Mouse (Mus musculus) forebrain, embryonic 11.5 days (tissue): ENCODE data around the gene Clec16a. TPM values are rescaled to one million over a fixed set of nuclear protein-coding genes. Genes with fewer than 3 reads are reported as not detected.

Experiments
- ATAC-seq: fragments of 200-750 bp; cut with Nextera tagmentation; replicated peaks from 2 replicates; pipeline ENCODE4 v1.8.0; 2017; ENCODE audit warnings: moderate TSS enrichment; ENCODE audit not compliant: low FRiP score
- DNase-seq: peaks from one replicate; pipeline ENCODE4 v3.0.0-alpha.2; 2017; ENCODE audit warnings: low spot score
- H3K27ac ChIP-seq: fragments of 300-500 bp; sonication (generic); 2 replicates; pipeline ENCODE4 v1.5.1; 2014; ENCODE audit warnings: low read depth, low read length
- H3K27me3 ChIP-seq: fragments of 300-500 bp; sonication (generic); 2 replicates; pipeline ENCODE4 v1.6.1; 2014; ENCODE audit warnings: mild to moderate bottlenecking, low read length, mixed read lengths; ENCODE audit not compliant: control insufficient read depth, insufficient read depth
- H3K36me3 ChIP-seq: fragments of 300-500 bp; sonication (generic); 2 replicates; pipeline ENCODE4 v1.6.1; 2014; ENCODE audit warnings: mild to moderate bottlenecking, low read length, moderate library complexity, mixed read lengths; ENCODE audit not compliant: control insufficient read depth, insufficient read depth
- H3K4me1 ChIP-seq: fragments of 300-500 bp; sonication (generic); replicated peaks from 2 replicates; pipeline ENCODE4 v1.6.1; 2014; ENCODE audit warnings: low read length, mixed read lengths; ENCODE audit not compliant: control insufficient read depth, insufficient read depth
- H3K4me2 ChIP-seq: fragments of 300-500 bp; sonication (generic); 2 replicates; pipeline ENCODE4 v1.6.1; 2014; ENCODE audit warnings: low read depth, mild to moderate bottlenecking, low read length, moderate library complexity, mixed read lengths; ENCODE audit not compliant: severe bottlenecking
- H3K4me3 ChIP-seq: fragments of 300-500 bp; sonication (generic); 2 replicates; pipeline ENCODE4 v1.5.1; 2014; ENCODE audit warnings: low read depth, low read length
- H3K9ac ChIP-seq: fragments of 300-500 bp; sonication (generic); 2 replicates; pipeline ENCODE4 v1.6.1; 2014; ENCODE audit warnings: low read length
- H3K9me3 ChIP-seq: fragments of 300-500 bp; sonication (generic); 2 replicates; pipeline ENCODE4 v1.6.1; 2016; ENCODE audit warnings: low read length, mixed read lengths; ENCODE audit not compliant: control insufficient read depth
- WGBS: fragments of 180-500 bp; shearing (Covaris S2); extraction: QIAGEN DNeasy Blood & Tissue Kit; methylation state at CpG from one replicate; pipeline ENCODE4 v1.1.7; 2014; 5-methylcytosine and 5-hydroxymethylcytosine counted together
- polyA plus RNA-seq: library from polyadenylated mRNA; unstranded; fragments of >200 nt; fragmentation: Nextera tagmentation; extraction: Ambion mirVana; gene quantifications from 2 replicates; pipeline ENCODE4 v1.2.1, GENCODE M21; 2014

Gene Clec16a
- polyA plus RNA-seq, 1 experiment from 2014 or later: 44.6 TPM

- Histone ChIP-seq H3K4me1 (no peaks in the 10 kb centered on the region), H3K27ac (no peak overlapping the region), H3K4me3 (no peak overlapping the region), H3K9me3 (no peaks in the 10 kb centered on the region), H3K27me3 (no peaks in the 10 kb centered on the region), H3K9ac (no peak overlapping the region), H3K4me2 (no peak overlapping the region), H3K36me3 (no peaks in the 10 kb centered on the region)
- WGBS: 65% methylated on average over 12 of the region's 12 CpGs
- ATAC-seq (no peak), DNase-seq (no peak)
These were observed 120.1 kb downstream of the Clec16a start for GRCm38 (mm10) chr16:10664921-10665894.

DNA sequence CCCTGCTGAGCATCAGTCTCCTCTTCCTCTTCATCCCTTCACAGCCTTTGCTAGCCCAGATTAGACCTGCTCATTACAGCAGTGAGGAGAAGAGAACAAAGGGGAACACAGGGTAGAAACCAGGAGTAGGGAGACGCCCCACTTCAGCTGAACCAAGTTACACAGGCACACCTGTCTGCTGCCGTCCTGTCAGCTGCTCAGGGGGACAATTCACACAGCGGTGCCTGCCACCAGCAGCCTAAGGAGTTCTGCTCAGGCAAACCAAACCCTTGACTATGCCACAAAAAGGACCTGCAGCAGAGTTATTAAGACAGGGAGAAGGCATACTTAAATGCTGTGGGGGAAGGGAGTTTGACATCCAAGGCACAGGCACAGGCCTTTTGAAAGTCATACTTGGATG is 121.6 kb downstream of the Clec16a start:
- DNase-seq (no peak), ATAC-seq (no peak)
- no peak overlapping the region for H3K9ac ChIP-seq
- H3K27me3 ChIP-seq: no peaks in the 10 kb centered on the region
- H3K4me3 ChIP-seq: no peak overlapping the region
- H3K27ac ChIP-seq: no peak overlapping the region
- H3K36me3 ChIP-seq: no peaks in the 10 kb centered on the region
- H3K9me3 ChIP-seq: no peaks in the 10 kb centered on the region
- WGBS: 70% methylated on average over 3 of the region's 3 CpGs
- no peak overlapping the region for H3K4me2 ChIP-seq
- no peaks in the 10 kb centered on the region for H3K4me1 ChIP-seq

- no peaks in the 10 kb centered on the region for H3K27me3 ChIP-seq
- DNase-seq (no peak), ATAC-seq (no peak)
- H3K4me1 ChIP-seq: no peaks in the 10 kb centered on the region
- H3K4me3 ChIP-seq: no peak overlapping the region
- 82% methylated on average over 8 of the region's 8 CpGs for WGBS
- H3K27ac ChIP-seq: no peak overlapping the region
- H3K9me3 ChIP-seq: no peaks in the 10 kb centered on the region
- no peak overlapping the region for H3K4me2 ChIP-seq
- no peak overlapping the region for H3K9ac ChIP-seq
- no peaks in the 10 kb centered on the region for H3K36me3 ChIP-seq
These were observed 123.3 kb downstream of the Clec16a start for GRCm38 (mm10) chr16:10668453-10668852.

DNA sequence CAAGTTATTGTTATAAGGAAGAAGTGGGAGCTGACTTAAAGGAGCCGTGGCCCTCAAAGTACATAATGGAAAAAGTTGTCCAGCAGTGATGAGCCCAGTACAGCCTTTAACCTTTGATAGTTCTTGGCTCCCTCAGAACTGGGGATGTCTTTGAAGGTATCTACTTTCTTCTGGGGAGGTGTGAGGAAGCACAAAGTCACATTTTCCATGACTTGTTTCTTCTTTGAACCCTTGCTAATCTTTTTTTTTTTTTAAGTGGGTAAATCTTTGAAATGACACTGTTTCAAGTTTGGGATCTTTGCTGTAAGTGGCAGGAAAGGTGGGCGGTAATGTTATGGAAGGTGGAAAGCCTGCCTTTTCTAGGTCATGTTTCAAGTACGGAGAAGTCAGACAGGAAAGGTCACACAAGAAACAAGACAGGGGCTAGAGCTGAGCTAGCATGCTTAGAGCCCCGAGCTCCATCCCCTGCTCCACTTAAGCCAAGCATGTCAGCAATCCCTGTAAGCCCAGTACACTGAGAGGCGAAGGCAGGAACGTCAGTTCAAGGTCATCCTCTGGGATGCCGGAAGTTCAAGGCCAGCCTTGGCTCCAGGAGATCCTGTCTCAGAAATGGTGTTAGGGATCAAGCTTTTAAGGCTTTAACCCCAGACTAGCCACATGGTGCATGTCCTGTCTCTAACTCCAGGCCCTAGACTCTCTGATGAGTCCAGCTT is 124.0 kb downstream of the Clec16a start:
- DNase-seq: no peak
- no peaks in the 10 kb centered on the region for H3K36me3 ChIP-seq
- H3K4me2 ChIP-seq: no peak overlapping the region
- H3K27me3 ChIP-seq: no peaks in the 10 kb centered on the region
- H3K27ac ChIP-seq: no peak overlapping the region
- no peak overlapping the region for H3K4me3 ChIP-seq
- H3K4me1 ChIP-seq: no peaks in the 10 kb centered on the region
- no peak for ATAC-seq
- H3K9ac ChIP-seq: no peak overlapping the region
- WGBS: 88% methylated on average over 7 of the region's 7 CpGs
- no peaks in the 10 kb centered on the region for H3K9me3 ChIP-seq

- WGBS: 74% methylated on average over 3 of the region's 3 CpGs
- H3K27me3 ChIP-seq: no peaks in the 10 kb centered on the region
These were observed 124.8 kb downstream of the Clec16a start for GRCm38 (mm10) chr16:10669936-10670335.

GRCm38 (mm10) chr16:10672490-10672889 is 127.4 kb downstream of the Clec16a start:
- ATAC-seq (no peak), DNase-seq (no peak)
- H3K4me1 ChIP-seq: no peaks in the 10 kb centered on the region
- no peak overlapping the region for H3K4me3 ChIP-seq
- no peaks in the 10 kb centered on the region for H3K9me3 ChIP-seq
- no peak overlapping the region for H3K9ac ChIP-seq
- no peaks in the 10 kb centered on the region for H3K36me3 ChIP-seq
- no peak overlapping the region for H3K27ac ChIP-seq
- no peak overlapping the region for H3K4me2 ChIP-seq
- H3K27me3 ChIP-seq: no peaks in the 10 kb centered on the region

More at GRCm38 (mm10) chr16:10669936-10670335, 124.8 kb downstream of the Clec16a start:
- H3K27ac ChIP-seq: no peak overlapping the region
- no peak for DNase-seq
- no peaks in the 10 kb centered on the region for H3K4me1 ChIP-seq
- no peak overlapping the region for H3K9ac ChIP-seq
- no peak overlapping the region for H3K4me2 ChIP-seq
- H3K9me3 ChIP-seq: no peaks in the 10 kb centered on the region
- no peak for ATAC-seq
- H3K36me3 ChIP-seq: no peaks in the 10 kb centered on the region
- H3K4me3 ChIP-seq: no peak overlapping the region

GRCm38 (mm10) chr16:10674020-10674419 is 128.9 kb downstream of the Clec16a start:
- H3K4me1 ChIP-seq: no peaks in the 10 kb centered on the region
- no peaks in the 10 kb centered on the region for H3K9me3 ChIP-seq
- no peak overlapping the region for H3K9ac ChIP-seq
- ATAC-seq (no peak), DNase-seq (no peak)
- no peak overlapping the region for H3K4me2 ChIP-seq
- H3K27ac ChIP-seq: no peak overlapping the region
- H3K27me3 ChIP-seq: no peaks in the 10 kb centered on the region
- H3K36me3 ChIP-seq: no peaks in the 10 kb centered on the region
- no peak overlapping the region for H3K4me3 ChIP-seq
- WGBS: 72% methylated on average over 2 of the region's 2 CpGs

DNA sequence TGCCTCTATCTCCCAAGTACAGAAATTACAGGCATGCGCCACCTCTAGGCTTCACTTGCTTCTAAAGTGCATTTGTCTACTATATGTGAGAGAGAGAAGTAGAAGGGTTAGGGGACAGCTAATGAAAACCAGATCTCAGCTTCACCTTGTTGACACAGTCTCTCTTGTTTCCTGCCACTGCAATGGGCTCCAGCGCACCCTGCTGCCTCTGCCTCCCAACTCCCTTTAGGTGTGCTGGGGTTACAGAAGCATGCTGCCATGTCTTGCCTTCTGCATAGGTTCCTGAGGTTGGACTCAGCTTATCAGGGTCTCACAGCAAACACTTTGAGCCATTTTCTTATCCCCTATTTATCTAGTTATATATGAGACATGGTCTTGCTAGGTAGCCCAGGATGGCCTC is 129.8 kb downstream of the Clec16a start:
- Histone ChIP-seq H3K27ac (no peak overlapping the region), H3K9me3 (no peaks in the 10 kb centered on the region), H3K4me3 (no peak overlapping the region), H3K27me3 (no peaks in the 10 kb centered on the region), H3K4me2 (no peak overlapping the region), H3K9ac (no peak overlapping the region), H3K4me1 (no peaks in the 10 kb centered on the region), H3K36me3 (no peaks in the 10 kb centered on the region)
- DNase-seq (no peak), ATAC-seq (no peak)
- WGBS: 78% methylated on average over 2 of the region's 2 CpGs
